Mouse (Mus musculus) G1E (cell line): ENCODE measurements around the gene Rcan3. TPM values are rescaled to one million over a fixed set of nuclear protein-coding genes. Genes with fewer than 3 reads are reported as not detected.

Experiments
- ATAC-seq: 2 replicates; pipeline ENCODE4 v1.8.0; 2016; ENCODE audit warnings: mild to moderate bottlenecking; ENCODE audit not compliant: insufficient number of reproducible peaks, poor library complexity, low FRiP score, severe bottlenecking; ENCODE audit errors: extremely low read depth
- DNase-seq: peaks from one replicate; pipeline ENCODE4 v3.0.0; 2012; ENCODE audit warnings: low spot score
- H3K27me3 ChIP-seq: 2 replicates; pipeline ENCODE4 v1.6.1; 2012; ENCODE audit warnings: mild to moderate bottlenecking, low read length, inconsistent platforms; ENCODE audit not compliant: insufficient read depth
- H3K36me3 ChIP-seq: replicated peaks from 2 replicates; pipeline ENCODE3; 2012; ENCODE audit warnings: mild to moderate bottlenecking, inconsistent platforms
- H3K4me1 ChIP-seq: 2 replicates; pipeline ENCODE4 v1.6.1; 2012; ENCODE audit warnings: low read depth, low read length, inconsistent platforms, mixed read lengths; ENCODE audit not compliant: insufficient read depth
- H3K4me3 ChIP-seq: 2 replicates; pipeline ENCODE4 v1.5.1; 2012; ENCODE audit warnings: low read depth, mild to moderate bottlenecking, inconsistent platforms, low read length, moderate library complexity, mixed read lengths
- H3K9me3 ChIP-seq: replicated peaks from 2 replicates; pipeline ENCODE4 v1.6.1; 2012; ENCODE audit warnings: inconsistent platforms
- CTCF ChIP-seq: IDR thresholded peaks from 2 replicates; pipeline ENCODE4 v1.5.1; 2012; ENCODE audit warnings: low read depth, low read length, inconsistent platforms, mixed read lengths
- GATA1 ChIP-seq: IDR thresholded peaks from 2 replicates; pipeline ENCODE4 v1.6.1; 2012; ENCODE audit warnings: borderline replicate concordance, low read length, inconsistent platforms, mixed read lengths
- GATA2 ChIP-seq: IDR thresholded peaks from 2 replicates; pipeline ENCODE4 v1.6.1; 2012; ENCODE audit warnings: low read depth, low read length, inconsistent platforms, borderline replicate concordance
- POLR2AphosphoS5 ChIP-seq: IDR thresholded peaks from 2 replicates; pipeline ENCODE4 v1.6.1; 2012; ENCODE audit warnings: low read depth, low read length, inconsistent platforms; ENCODE audit not compliant: insufficient replicate concordance
- TAL1 ChIP-seq: conservative IDR thresholded peaks from 2 replicates; pipeline ENCODE4 v1.6.1; 2012; ENCODE audit warnings: low read depth, low read length, inconsistent platforms, mixed read lengths
- polyA plus RNA-seq: library from polyadenylated mRNA; stranded (reverse); fragments of >175 nt; gene quantifications from 2 replicates; pipeline ENCODE4 v1.2.3, GENCODE M21; 2012
- total RNA-seq, 2 experiments: library from RNA; stranded (forward) in 1 of 2; stranded (reverse) in 1 of 2; fragments of 200-1000 nt in 1 of 2; fragments of >200 nt in 1 of 2; fragmentation: Nextera tagmentation in 1 of 2; gene quantifications; 2 replicates each; pipeline ENCODE4 v1.2.3; 2014 to 2017

Rcan3 gene
- total and polyA plus RNA-seq, 3 experiments, result 8.6 to 20.1 (median 13.2) TPM

- H3K36me3 ChIP-seq, result no peaks in the 10 kb centered on the region
- DNase-seq (no peak), ATAC-seq (no peak)
- peaks cover 27% of the 10 kb centered on the region for H3K27me3 ChIP-seq
- no peaks in the 10 kb centered on the region for H3K9me3 ChIP-seq
- no peak overlapping the region for H3K4me3 ChIP-seq
- TF ChIP-seq POLR2AphosphoS5, result no peak
- TF ChIP-seq TAL1, result no peak
- TF ChIP-seq GATA2, result no peak
- no peak for TF ChIP-seq GATA1
- TF ChIP-seq CTCF, result no peak
- H3K4me1 ChIP-seq, result peaks cover 3% of the 10 kb centered on the region; the same call in 1 of the 2 replicates
Observed at GRCm38 (mm10) chr4:135381355-135381754, 52.3 kb downstream of the Rcan3 start.

- peaks cover 3% of the 10 kb centered on the region; the same call in 1 of the 2 replicates for H3K4me1 ChIP-seq
- no peak overlapping the region for H3K4me3 ChIP-seq
- H3K36me3 ChIP-seq, result no peaks in the 10 kb centered on the region
- no peak for DNase-seq
- peaks cover 3% of the 10 kb centered on the region; the same call in 1 of the 2 replicates for H3K9me3 ChIP-seq
- no peak for ATAC-seq
- TF ChIP-seq GATA2 (no peak), TAL1 (no peak), GATA1 (no peak), POLR2AphosphoS5 (no peak), CTCF (no peak)
- peaks cover 18% of the 10 kb centered on the region for H3K27me3 ChIP-seq
Observed at GRCm38 (mm10) chr4:135377241-135377640, 56.4 kb downstream of the Rcan3 start.

- TF ChIP-seq POLR2AphosphoS5, result no peak
- 0 out of 2 replicates have a peak, but pooled peaks have one; percentile 12 for TF ChIP-seq CTCF
- TF ChIP-seq TAL1, result no peak
- no peak for TF ChIP-seq GATA1
- no peak for TF ChIP-seq GATA2
- DNase-seq, result no peak
- Histone ChIP-seq H3K9me3 (peaks cover 3% of the 10 kb centered on the region; the same call in 1 of the 2 replicates), H3K4me1 (no peaks in the 10 kb centered on the region), H3K36me3 (no peaks in the 10 kb centered on the region), H3K27me3 (peaks cover 21% of the 10 kb centered on the region), H3K4me3 (no peak overlapping the region)
- no peak for ATAC-seq
Observed at GRCm38 (mm10) chr4:135375444-135375843, 58.2 kb downstream of the Rcan3 start.

GRCm38 (mm10) chr4:135373299-135373698, 60.4 kb downstream of the Rcan3 start:
- DNase-seq (no peak), ATAC-seq (no peak)
- peaks cover 15% of the 10 kb centered on the region; the same call in 1 of the 2 replicates for H3K27me3 ChIP-seq
- TF ChIP-seq CTCF, result 0 out of 2 replicates have a peak, but pooled peaks have one; percentile 36
- no peak for TF ChIP-seq TAL1
- TF ChIP-seq GATA2, result no peak
- TF ChIP-seq POLR2AphosphoS5, result no peak
- no peak for TF ChIP-seq GATA1
- peaks cover 3% of the 10 kb centered on the region; the same call in 1 of the 2 replicates for H3K9me3 ChIP-seq
- H3K36me3 ChIP-seq, result no peaks in the 10 kb centered on the region
- H3K4me3 ChIP-seq, result no peak overlapping the region
- no peaks in the 10 kb centered on the region for H3K4me1 ChIP-seq

- Histone ChIP-seq H3K27me3 (peaks cover 13% of the 10 kb centered on the region), H3K4me3 (no peak overlapping the region), H3K4me1 (no peaks in the 10 kb centered on the region), H3K9me3 (peaks cover 2% of the 10 kb centered on the region; the same call in 1 of the 2 replicates), H3K36me3 (no peaks in the 10 kb centered on the region)
- TF ChIP-seq GATA2, result no peak
- DNase-seq, result no peak
- no peak for ATAC-seq
Observed at GRCm38 (mm10) chr4:135370372-135370771, 63.3 kb downstream of the Rcan3 start.

- DNase-seq, result no peak
- Histone ChIP-seq H3K4me1 (peaks cover 5% of the 10 kb centered on the region), H3K36me3 (no peaks in the 10 kb centered on the region), H3K4me3 (no peak overlapping the region), H3K27me3 (peaks cover 37% of the 10 kb centered on the region), H3K9me3 (no peaks in the 10 kb centered on the region)
- no peak for ATAC-seq
- no peak for TF ChIP-seq GATA2
- TF ChIP-seq POLR2AphosphoS5, result no peak
- TF ChIP-seq TAL1, result no peak
- TF ChIP-seq GATA1, result no peak
- no peak for TF ChIP-seq CTCF
Observed at GRCm38 (mm10) chr4:135362828-135363227, 70.8 kb downstream of the Rcan3 start.

Other genes starting within 250 kb of the Rcan3 start
- 172 and 176 TPM in 2 replicates for gene Clic4, start 161.0 kb downstream of the Rcan3 start, total RNA-seq (2014; fragmentation: Nextera tagmentation)
- 115 and 125 TPM in 2 replicates for gene Clic4, start 161.0 kb downstream of the Rcan3 start, total RNA-seq (2017)
- gene Clic4, start 161.0 kb downstream of the Rcan3 start, polyA plus RNA-seq, result 37.3 and 38.1 TPM in 2 replicates
- gene Srrm1, start 80.5 kb downstream of the Rcan3 start, total RNA-seq (2014; fragmentation: Nextera tagmentation), result 565 and 602 TPM in 2 replicates
- gene Srrm1, start 80.5 kb downstream of the Rcan3 start, total RNA-seq (2017), result 76.2 and 98.8 TPM in 2 replicates
- 612 and 700 TPM in 2 replicates for gene Srrm1, start 80.5 kb downstream of the Rcan3 start, polyA plus RNA-seq
- not detected in 2 replicates for gene Ncmap, start 35.6 kb downstream of the Rcan3 start, total RNA-seq (2014; fragmentation: Nextera tagmentation)
- not detected in 2 replicates for gene Ncmap, start 35.6 kb downstream of the Rcan3 start, total RNA-seq (2017)
- 0.43 TPM in 1 of 2 replicates, not detected in the other for gene Ncmap, start 35.6 kb downstream of the Rcan3 start, polyA plus RNA-seq
- not detected in 2 replicates for gene Stpg1, start 60.9 kb upstream of the Rcan3 start, total RNA-seq (2014; fragmentation: Nextera tagmentation)
- gene Stpg1, start 60.9 kb upstream of the Rcan3 start, total RNA-seq (2017), result 0.44 TPM in 1 of 2 replicates, not detected in the other
- gene Stpg1, start 60.9 kb upstream of the Rcan3 start, polyA plus RNA-seq, result not detected in 2 replicates
- gene Nipal3, start 61.2 kb upstream of the Rcan3 start, total RNA-seq (2014; fragmentation: Nextera tagmentation), result 12.1 and 13.9 TPM in 2 replicates
- gene Nipal3, start 61.2 kb upstream of the Rcan3 start, total RNA-seq (2017), result 9.8 and 15.1 TPM in 2 replicates
- 13.7 and 27.7 TPM in 2 replicates for gene Nipal3, start 61.2 kb upstream of the Rcan3 start, polyA plus RNA-seq
- not detected in 2 replicates for gene Grhl3, start 139.8 kb upstream of the Rcan3 start, total RNA-seq (2014; fragmentation: Nextera tagmentation)
- gene Grhl3, start 139.8 kb upstream of the Rcan3 start, total RNA-seq (2017), result 0.06 TPM in 1 of 2 replicates, not detected in the other
- gene Grhl3, start 139.8 kb upstream of the Rcan3 start, polyA plus RNA-seq, result not detected in 2 replicates